Mouse (Mus musculus) heart, postnatal 10 days (tissue): ENCODE measurements at regions not wholly inside any gene's neighbourhood (a gene's known extent, or its start where the extent isn't known, plus 50 kb on each side); places are given as distances from the start of the nearest gene placed in this dataset.

ENCODE experiments used
- DNase-seq, 2 experiments: peaks; one replicate each; pipeline ENCODE4 v3.0.0; 2021
- intact Hi-C: fragments of 180-260 bp; cut with DNase I; formaldehyde crosslinking; loops from one replicate; pipeline ENCODE4 v1.15.1; 2025

DNA sequence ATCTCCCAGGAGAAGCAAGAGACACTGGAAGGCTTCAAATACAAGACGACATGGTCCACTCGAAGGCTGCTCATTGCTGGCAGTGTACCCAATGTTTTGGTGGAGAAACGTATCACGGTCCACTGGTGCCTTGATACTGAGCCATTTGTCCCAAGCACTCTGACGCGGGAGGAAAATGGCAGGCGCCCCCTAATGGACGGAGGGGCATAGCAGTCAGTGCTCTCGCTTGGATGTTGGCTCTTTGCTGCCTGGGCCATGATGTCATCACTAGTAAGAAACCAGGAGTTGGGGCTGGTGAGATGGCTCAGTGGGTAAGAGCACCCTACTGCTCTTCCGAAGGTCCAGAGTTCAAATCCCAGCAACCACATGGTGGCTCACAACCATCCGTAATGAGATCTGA lies 83.5 kb upstream of the Zfp618 start:
- intact Hi-C loops, result no loop called here
- no peak for DNase-seq

DNA sequence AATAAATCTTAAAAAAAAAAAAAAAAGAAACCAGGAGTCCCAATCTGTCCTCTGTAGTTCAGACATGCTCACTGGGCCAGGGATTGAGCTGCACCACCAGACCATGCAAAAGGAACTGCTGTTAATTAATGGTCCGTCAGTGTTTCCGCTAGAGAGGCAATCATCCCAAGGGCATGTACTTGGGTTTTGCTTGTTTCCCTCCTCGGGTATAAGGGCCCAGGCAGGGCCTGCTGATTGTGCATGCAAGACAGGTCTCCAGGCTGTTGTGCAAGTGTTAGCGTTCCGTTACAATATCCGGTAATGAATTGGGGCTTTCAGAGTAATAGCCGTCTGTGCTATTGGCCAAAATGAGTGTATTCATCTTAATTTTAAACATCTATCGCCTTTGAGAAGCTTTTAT lies 83.1 kb upstream of the Zfp618 start:
- intact Hi-C loops, result no loop called here
- DNase-seq, result no peak

DNA sequence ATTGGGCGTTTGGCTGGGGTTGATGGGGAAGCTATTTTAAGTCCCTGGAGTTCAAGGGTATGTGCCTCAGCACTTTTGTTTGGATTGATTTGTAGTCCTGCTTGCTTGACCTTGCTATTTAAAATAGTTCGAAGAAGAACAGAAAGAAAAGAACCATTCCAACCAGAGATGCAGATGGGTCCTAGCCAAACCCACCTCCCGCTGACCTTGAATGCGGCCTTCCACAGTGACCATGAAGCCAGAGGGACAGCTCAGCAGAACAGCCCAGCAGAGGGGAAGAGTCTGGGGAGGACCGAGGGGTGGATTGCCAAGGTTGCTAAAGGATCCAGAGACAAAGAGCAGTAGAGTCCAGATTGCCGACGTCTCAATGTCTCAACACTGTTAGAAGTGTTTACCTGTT lies 76.6 kb upstream of the Zfp618 start:
- intact Hi-C loops, result loop anchor here (1.0 to 5.0 kb wide), 3 partner anchors 106 to 231 kb away; no protein-coding TSS in a partner anchor
- no peak for DNase-seq

DNA sequence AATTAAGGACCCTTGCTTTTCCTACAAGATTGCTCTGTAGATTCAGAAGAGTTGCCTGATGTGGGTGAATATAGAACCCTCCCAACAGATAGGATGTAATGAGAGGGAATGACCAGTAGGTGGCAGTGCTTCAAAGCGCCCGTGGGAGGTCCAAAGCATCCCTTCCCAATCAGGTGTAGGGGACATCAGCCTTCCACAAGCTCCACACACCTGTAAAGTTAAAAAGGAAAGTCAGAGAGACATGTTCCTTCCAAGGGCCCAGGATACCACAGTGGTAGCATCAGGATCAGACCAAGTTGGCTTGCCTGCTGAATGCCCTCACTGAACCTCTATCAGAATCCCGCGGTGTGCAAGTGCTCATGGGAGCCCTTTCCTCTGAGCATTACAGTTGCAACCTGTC lies 75.7 kb upstream of the Zfp618 start:
- intact Hi-C loops, result loop anchor here (1.0 to 5.0 kb wide), 3 partner anchors 107 to 230 kb away; no protein-coding TSS in a partner anchor
- peak; percentile 35 to 64 for DNase-seq

DNA sequence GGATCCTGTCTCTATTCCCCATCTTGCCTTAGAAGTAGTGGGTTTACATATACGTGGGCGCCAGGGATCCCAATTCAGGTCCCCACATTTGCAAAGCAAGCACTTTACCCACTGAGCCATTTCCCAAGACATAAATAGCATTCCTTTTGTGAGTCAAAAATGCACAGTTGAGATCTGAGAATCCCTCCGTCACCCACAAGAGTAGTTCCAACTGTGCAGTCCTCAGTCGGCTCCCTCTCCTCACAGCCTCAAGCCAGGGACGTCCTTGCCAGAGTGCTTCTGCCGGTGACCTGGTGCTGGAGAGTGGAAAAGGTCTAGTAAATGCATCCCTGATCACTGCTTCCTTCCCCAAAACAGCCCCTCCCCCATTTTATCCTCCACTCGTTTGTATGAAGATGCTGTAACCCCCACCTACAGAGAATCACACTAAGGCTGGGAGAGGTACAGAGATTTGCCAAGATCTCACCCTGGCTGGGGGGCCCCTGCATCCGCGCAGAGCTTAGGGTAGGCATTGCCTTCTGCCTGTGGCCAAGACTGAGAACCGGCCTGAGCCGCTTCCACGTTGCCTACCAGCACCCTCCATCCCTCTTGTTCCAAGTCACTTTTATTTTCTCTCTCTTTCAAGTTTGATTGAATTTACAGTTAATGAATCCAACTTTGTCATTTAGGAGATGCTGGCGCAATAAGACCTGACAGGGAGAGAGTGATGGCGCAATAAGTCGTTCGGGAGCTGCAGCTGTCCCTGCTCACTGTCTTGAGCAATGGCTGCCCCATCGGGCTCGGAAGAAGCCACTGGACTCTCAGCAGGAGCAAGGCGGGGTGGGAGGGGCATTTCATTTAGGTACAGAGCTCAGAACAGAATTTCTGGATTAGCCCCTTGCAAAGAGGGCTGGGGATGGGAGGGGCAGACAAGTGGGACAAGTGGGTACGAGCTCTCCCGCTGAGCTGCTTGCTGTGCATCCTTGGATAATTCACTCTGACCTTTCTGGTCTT lies 74.5 kb upstream of the Zfp618 start:
- intact Hi-C loops, result no loop called here
- DNase-seq, result no peak

DNA sequence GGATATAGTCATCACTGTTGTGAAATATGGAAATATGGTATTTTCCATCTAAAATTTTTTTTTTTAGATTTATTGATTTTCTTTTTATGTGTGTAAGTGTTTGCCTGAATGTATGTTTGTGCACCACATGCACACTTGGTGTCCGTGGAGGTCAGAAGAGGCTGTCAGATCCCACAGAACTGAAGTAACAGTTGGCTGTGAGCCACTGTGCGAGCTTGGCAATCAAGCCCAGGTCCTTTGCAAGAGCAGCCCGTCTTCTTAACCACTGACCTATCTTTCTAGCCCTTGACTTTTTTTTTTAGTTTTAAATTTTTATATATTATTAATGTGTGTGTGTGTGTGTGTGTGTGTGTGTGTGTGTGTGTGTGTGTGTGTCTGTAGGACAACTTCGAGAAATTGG lies 52.5 kb upstream of the Zfp618 start:
- intact Hi-C loops, result no loop called here
- peak; percentile 25 to 51 for DNase-seq
